Mouse (Mus musculus): ENCODE measurements around the gene Tfeb.

- TF ChIP-seq POLR2A (IDR thresholded peaks at IDR 0.05; ENCODE audit: low read depth, low read length) (no peak), CTCF (IDR thresholded peaks at IDR 0.05; ENCODE audit: borderline replicate concordance, insufficient read depth, low read length) (no peak)
Observed at GRCm38 (mm10) chr17:47814496-47814895, 77.7 kb downstream of the Tfeb start.
